Mouse (Mus musculus): Measurements from ENCODE around the gene Rin2.

DNA sequence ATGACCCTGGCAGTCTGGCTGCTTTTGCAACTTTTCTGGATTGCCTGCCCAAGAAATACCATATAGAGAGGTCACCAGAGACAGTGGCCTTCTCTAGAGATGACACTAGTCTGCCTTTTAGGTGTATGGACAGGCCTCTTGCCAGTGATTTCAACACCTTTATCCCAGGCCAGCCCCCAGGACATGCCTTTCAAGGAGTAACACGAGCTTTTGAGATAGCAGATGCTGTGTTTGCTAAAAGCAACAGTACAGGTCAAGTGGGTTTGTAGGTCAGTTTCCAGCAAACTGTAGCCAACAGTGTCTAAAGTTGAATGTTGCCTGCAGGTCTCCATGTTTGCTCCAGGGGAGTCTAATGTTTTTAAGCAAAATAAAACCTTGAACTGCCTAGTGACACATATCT, 118.7 kb downstream of the Rin2 start:
- TF ChIP-seq CTCF (IDR thresholded peaks at IDR 0.05; ENCODE audit: borderline replicate concordance, extremely low read depth, insufficient read depth, insufficient read length) (no peak), POLR2A (IDR thresholded peaks at IDR 0.05; ENCODE audit: borderline replicate concordance, extremely low read depth, insufficient read depth, insufficient read length, poor library complexity, severe bottlenecking) (no peak)
